Mouse (Mus musculus) olfactory bulb, adult 2 months (tissue): ENCODE data around the gene Zyx. TPM values are rescaled to one million over a fixed set of nuclear protein-coding genes. Genes with fewer than 3 reads are reported as not detected.

Experiments
- H3K27ac ChIP-seq: fragments of 200-500 bp; 2 replicates; pipeline ENCODE4 v1.5.1; 2012; ENCODE audit warnings: low read depth, low read length; ENCODE audit not compliant: insufficient read depth
- H3K4me1 ChIP-seq: fragments of 200-500 bp; 2 replicates; pipeline ENCODE4 v1.6.1; 2012; ENCODE audit warnings: low read length; ENCODE audit not compliant: control insufficient read depth, insufficient read depth
- H3K4me3 ChIP-seq: fragments of 200-500 bp; 2 replicates; pipeline ENCODE4 v1.5.1; 2012; ENCODE audit warnings: mild to moderate bottlenecking, low read depth, low read length, moderate library complexity; ENCODE audit not compliant: insufficient read depth
- CTCF ChIP-seq: fragments of 200-500 bp; IDR thresholded peaks from 2 replicates; pipeline ENCODE4 v1.5.1; 2012; ENCODE audit warnings: low read depth, mild to moderate bottlenecking, low read length, moderate library complexity; ENCODE audit not compliant: insufficient read depth
- POLR2A ChIP-seq: fragments of 200-500 bp; IDR thresholded peaks from 2 replicates; pipeline ENCODE4 v1.6.1; 2012; ENCODE audit warnings: mild to moderate bottlenecking, low read depth, low read length, moderate library complexity; ENCODE audit not compliant: insufficient read depth
- WGBS: fragments of 180-500 bp; shearing (Covaris S2); methylation state at CpG from one replicate; pipeline ENCODE4 v1.1.7; 2018; 5-methylcytosine and 5-hydroxymethylcytosine counted together
- polyA plus RNA-seq: library from polyadenylated mRNA; stranded (reverse); fragments of >200 nt; gene quantifications from 2 replicates; pipeline ENCODE4 v1.2.4, GENCODE M21; 2012; ENCODE audit warnings: low replicate concordance; ENCODE audit not compliant: missing spikeins, insufficient read depth, insufficient read length

Zyx gene
- polyA plus RNA-seq, 1 experiment: not detected

DNA sequence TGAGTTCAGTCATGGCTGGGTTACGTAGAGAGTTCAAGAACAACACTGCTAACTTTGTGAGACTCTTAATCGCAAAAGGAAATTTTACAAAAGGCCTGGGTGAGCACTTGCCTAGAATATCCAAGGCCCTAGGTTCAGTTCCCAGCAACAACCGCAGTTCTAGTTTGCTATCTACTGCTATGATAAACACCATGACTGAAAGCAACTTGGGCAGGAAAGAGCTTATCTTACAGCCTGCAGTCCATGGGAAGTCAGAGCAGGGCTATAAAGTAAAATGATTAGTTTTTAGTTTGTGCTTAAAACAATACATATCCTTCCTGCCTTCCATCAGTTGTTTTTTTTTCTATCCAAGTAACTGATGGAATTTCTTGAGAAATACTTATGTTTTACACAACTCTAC is 22.9 kb upstream of the Zyx start:
- Histone ChIP-seq H3K4me3 (no peak overlapping the region), H3K4me1 (peaks cover 9% of the 10 kb centered on the region), H3K27ac (no peak overlapping the region)
- WGBS: 92% methylated on average over 3 of the region's 3 CpGs
- no peak for TF ChIP-seq CTCF
- TF ChIP-seq POLR2A: no peak

GRCm38 (mm10) chr6:42328757-42329156 is 20.7 kb upstream of the Zyx start:
- Histone ChIP-seq H3K4me3 (no peak overlapping the region), H3K4me1 (no peaks in the 10 kb centered on the region), H3K27ac (no peak overlapping the region)
- TF ChIP-seq POLR2A (no peak), CTCF (no peak)
- WGBS: 80% methylated on average over 3 of the region's 3 CpGs

- Histone ChIP-seq H3K4me3 (no peak overlapping the region), H3K4me1 (no peaks in the 10 kb centered on the region), H3K27ac (no peak overlapping the region)
- TF ChIP-seq POLR2A (no peak), CTCF (no peak)
- 85% methylated on average over 3 of the region's 3 CpGs for WGBS
These were observed 19.2 kb upstream of the Zyx start for GRCm38 (mm10) chr6:42330216-42330615.

DNA sequence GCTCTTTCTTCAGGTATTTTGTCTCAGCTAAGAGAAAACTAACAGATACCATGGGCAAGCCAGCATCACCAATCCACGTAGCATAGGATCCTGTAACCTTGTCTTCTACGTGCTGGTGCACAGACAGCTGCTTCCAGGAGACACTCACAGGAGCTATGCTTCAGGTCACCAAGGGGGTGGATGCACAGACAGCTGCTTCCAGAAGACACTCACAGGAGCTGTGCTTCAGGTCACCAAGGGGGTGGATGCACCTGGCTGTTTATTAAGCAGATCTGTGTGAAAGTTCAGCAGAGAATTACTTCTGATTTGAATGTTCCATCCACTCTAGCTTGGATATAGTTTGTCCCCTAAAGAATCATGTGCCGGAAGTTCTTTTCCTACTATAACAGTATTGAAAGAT is 18.5 kb upstream of the Zyx start:
- no peak overlapping the region for H3K4me3 ChIP-seq
- no peak for TF ChIP-seq CTCF
- no peak for TF ChIP-seq POLR2A
- H3K4me1 ChIP-seq: no peaks in the 10 kb centered on the region
- H3K27ac ChIP-seq: no peak overlapping the region
- 94% methylated on average over 3 of the region's 3 CpGs for WGBS

GRCm38 (mm10) chr6:42339189-42339588 is 10.2 kb upstream of the Zyx start:
- Histone ChIP-seq H3K4me1 (peaks cover 3% of the 10 kb centered on the region; the same call in 1 of the 2 replicates), H3K4me3 (no peak overlapping the region), H3K27ac (no peak overlapping the region)
- 94% methylated on average over 2 of the region's 2 CpGs for WGBS
- no peak for TF ChIP-seq CTCF
- no peak for TF ChIP-seq POLR2A

GRCm38 (mm10) chr6:42339981-42340380 is 9.4 kb upstream of the Zyx start:
- H3K27ac ChIP-seq: no peak overlapping the region
- H3K4me3 ChIP-seq: no peak overlapping the region
- 62% methylated on average over 5 of the region's 5 CpGs for WGBS
- TF ChIP-seq POLR2A (no peak), CTCF (no peak)
- H3K4me1 ChIP-seq: peaks cover 3% of the 10 kb centered on the region; the same call in 1 of the 2 replicates

DNA sequence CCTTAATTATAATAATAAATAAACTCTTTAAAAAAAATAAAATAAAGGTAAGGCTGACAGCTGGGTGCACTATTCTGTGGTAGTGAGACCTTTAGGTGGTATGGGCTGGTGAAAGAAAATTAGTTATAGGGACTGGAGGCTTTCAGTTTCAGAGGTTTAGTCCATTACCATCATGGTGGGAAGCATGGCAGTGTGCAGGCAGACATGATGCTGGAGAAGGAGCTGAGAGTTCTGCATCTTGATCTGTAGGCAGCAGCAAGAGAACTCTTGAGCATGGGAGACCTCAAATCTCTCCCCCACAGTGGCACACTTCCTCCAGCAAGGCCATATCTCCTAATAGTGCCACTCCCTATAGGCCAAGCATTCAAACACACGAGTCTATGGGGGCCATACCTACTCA is 7.3 kb upstream of the Zyx start:
- no peak for TF ChIP-seq CTCF
- TF ChIP-seq POLR2A: no peak
- Histone ChIP-seq H3K4me1 (peaks cover 3% of the 10 kb centered on the region; the same call in 1 of the 2 replicates), H3K4me3 (no peak overlapping the region), H3K27ac (no peak overlapping the region)
- WGBS: 78% methylated on average over 1 of the region's 1 CpGs

DNA sequence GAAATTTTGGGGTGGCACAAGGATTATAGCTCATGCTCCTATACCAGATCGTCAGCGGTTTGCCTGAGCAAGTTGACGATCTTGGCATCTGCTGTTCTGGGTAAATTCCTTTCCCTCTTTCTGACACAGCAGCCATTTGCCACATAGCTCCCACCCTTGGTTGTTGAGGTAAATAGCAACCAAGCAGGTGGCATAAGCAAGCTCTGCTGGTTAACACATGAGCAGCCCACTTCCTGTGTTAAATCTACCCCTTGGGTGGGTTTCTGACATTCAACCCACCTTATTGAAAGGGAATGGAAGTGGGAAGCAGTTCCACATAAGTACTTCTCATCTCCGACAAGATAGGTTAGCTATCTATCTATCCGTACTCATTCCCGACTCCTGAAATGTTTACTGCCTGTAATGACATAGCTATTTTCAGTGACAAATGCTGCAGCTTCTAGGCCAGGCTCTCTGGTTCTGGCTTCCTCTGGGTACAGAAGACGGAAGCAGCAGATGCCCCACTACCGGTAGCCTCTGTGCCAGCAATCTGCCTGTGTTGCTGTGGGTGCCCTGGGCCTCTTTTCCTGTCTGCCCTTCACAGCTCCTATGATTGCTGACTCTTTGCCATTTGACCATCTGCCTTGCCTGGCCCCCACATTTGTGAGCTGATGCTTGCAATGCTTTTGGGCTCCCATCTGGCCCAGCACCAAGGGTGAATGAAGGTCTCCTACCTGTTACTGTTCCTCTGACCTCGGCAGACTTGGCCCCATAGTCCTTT is 5.9 kb upstream of the Zyx start:
- no peak overlapping the region for H3K27ac ChIP-seq
- no peak overlapping the region for H3K4me3 ChIP-seq
- TF ChIP-seq CTCF (no peak), POLR2A (no peak)
- 82% methylated on average over 9 of the region's 9 CpGs for WGBS
- peaks cover 4% of the 10 kb centered on the region; the same call in 1 of the 2 replicates for H3K4me1 ChIP-seq

DNA sequence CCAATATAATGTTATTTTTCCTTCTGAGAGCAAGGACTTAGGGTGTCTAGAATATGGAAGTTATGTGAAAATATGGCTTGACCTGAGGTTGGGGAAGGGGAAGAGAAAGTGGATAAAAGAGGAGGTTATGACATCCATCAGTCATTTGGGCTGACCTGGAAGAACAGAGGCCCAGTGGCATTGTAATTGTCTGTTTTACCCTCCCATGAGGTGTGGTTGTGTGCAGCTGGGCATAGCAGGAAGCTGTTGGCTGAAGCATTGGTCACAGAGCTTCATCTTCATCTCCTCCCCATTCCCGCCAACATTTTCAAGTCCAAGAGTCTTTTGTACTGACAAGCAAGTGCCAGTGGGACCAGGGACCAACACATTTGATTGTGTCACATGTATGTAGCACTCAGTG is 5.2 kb upstream of the Zyx start:
- 97% methylated on average over 1 of the region's 1 CpGs for WGBS
- TF ChIP-seq POLR2A: no peak
- TF ChIP-seq CTCF: no peak
- peaks cover 6% of the 10 kb centered on the region; the same call in 1 of the 2 replicates for H3K4me1 ChIP-seq
- no peak overlapping the region for H3K4me3 ChIP-seq
- no peak overlapping the region for H3K27ac ChIP-seq
